Mouse (Mus musculus) hindbrain, embryonic 16.5 days (tissue): ENCODE data around the gene Atp11c. TPM values are rescaled to one million over a fixed set of nuclear protein-coding genes. Genes with fewer than 3 reads are reported as not detected.

ENCODE experiments used
- ATAC-seq: fragments of 200-750 bp; cut with Nextera tagmentation; 2 replicates; pipeline ENCODE4 v1.8.0; 2017; ENCODE audit warnings: moderate TSS enrichment, moderate library complexity
- H3K27ac ChIP-seq: fragments of 300-500 bp; sonication (generic); 2 replicates; pipeline ENCODE4 v1.5.1; 2014; ENCODE audit warnings: low read depth, mild to moderate bottlenecking, control low read depth, low read length, moderate library complexity
- H3K27me3 ChIP-seq: fragments of 300-500 bp; sonication (generic); replicated peaks from 2 replicates; pipeline ENCODE4 v1.6.1; 2014; ENCODE audit warnings: low read length; ENCODE audit not compliant: control insufficient read depth, insufficient read depth
- H3K36me3 ChIP-seq: fragments of 300-500 bp; sonication (generic); 2 replicates; pipeline ENCODE4 v1.6.1; 2014; ENCODE audit warnings: mild to moderate bottlenecking, low read length, moderate library complexity, mixed read lengths; ENCODE audit not compliant: control insufficient read depth, insufficient read depth
- H3K4me1 ChIP-seq: fragments of 300-500 bp; sonication (generic); 2 replicates; pipeline ENCODE4 v1.6.1; 2014; ENCODE audit warnings: low read depth, low read length; ENCODE audit not compliant: control insufficient read depth, insufficient read depth
- H3K4me2 ChIP-seq: fragments of 300-500 bp; sonication (generic); 2 replicates; pipeline ENCODE4 v1.6.1; 2014; ENCODE audit warnings: mild to moderate bottlenecking, low read length, control low read depth, moderate library complexity
- H3K4me3 ChIP-seq: fragments of 300-500 bp; sonication (generic); 2 replicates; pipeline ENCODE4 v1.5.1; 2014; ENCODE audit warnings: mild to moderate bottlenecking, low read length, control low read depth, moderate library complexity
- H3K9ac ChIP-seq: fragments of 300-500 bp; sonication (generic); 2 replicates; pipeline ENCODE4 v1.6.1; 2014; ENCODE audit warnings: low read depth, mild to moderate bottlenecking, control low read depth, low read length, moderate library complexity
- H3K9me3 ChIP-seq: fragments of 300-500 bp; sonication (generic); 2 replicates; pipeline ENCODE4 v1.6.1; 2014; ENCODE audit warnings: mild to moderate bottlenecking, low read length, moderate library complexity; ENCODE audit not compliant: control insufficient read depth
- WGBS: fragments of 180-500 bp; shearing (Covaris S2); extraction: QIAGEN DNeasy Blood & Tissue Kit; methylation state at CpG from one replicate; pipeline ENCODE4 v1.1.7; 2014; 5-methylcytosine and 5-hydroxymethylcytosine counted together
- polyA plus RNA-seq: library from polyadenylated mRNA; unstranded; fragments of >200 nt; fragmentation: Nextera tagmentation; extraction: Ambion mirVana; gene quantifications from 2 replicates; pipeline ENCODE4 v1.2.1, GENCODE M21; 2015

Atp11c gene
- polyA plus RNA-seq, 1 experiment from 2014 or later, result 9.2 TPM

DNA sequence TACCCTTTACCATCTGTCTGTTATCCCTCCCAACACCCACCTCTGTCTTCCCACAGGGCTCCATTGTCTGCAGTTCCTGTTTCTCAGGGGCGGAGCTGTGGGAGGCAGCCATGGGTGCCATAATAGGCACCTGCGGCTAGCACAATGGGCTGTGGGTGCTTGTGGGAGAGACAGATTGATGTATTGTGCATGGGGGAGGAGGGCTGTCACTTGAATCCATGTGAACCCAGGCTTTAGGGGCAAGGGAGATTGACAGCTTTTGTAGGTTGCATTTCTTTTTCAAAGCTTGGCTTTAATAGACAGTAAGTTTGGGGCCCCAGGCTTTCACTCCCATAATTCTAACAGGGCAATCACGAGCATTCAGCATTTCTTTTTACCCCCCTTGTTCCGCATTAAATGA, 48.4 kb downstream of the Atp11c start:
- WGBS, result 34% methylated on average over 4 of the region's 4 CpGs
- ATAC-seq, result no peak
- Histone ChIP-seq H3K27ac (no peak overlapping the region), H3K4me2 (no peak overlapping the region), H3K4me3 (no peak overlapping the region), H3K9ac (no peak overlapping the region), H3K4me1 (no peaks in the 10 kb centered on the region), H3K36me3 (no peaks in the 10 kb centered on the region), H3K9me3 (no peaks in the 10 kb centered on the region), H3K27me3 (no peaks in the 10 kb centered on the region)

- Histone ChIP-seq H3K4me1 (no peaks in the 10 kb centered on the region), H3K4me2 (no peak overlapping the region), H3K36me3 (no peaks in the 10 kb centered on the region), H3K4me3 (no peak overlapping the region), H3K27ac (no peak overlapping the region), H3K9ac (no peak overlapping the region), H3K9me3 (no peaks in the 10 kb centered on the region), H3K27me3 (no peaks in the 10 kb centered on the region)
- ATAC-seq, result no peak
- 44% methylated on average over 1 of the region's 1 CpGs for WGBS
Measured at GRCm38 (mm10) chrX:60542901-60543300, 49.6 kb downstream of the Atp11c start.

GRCm38 (mm10) chrX:60539149-60539548, 53.3 kb downstream of the Atp11c start, which contains the start of gene Gm7073:
Gm7073 (minus strand) TSS chrX:60539249.
- H3K4me3 ChIP-seq, result no peak within 1 kb of the TSS
- H3K9ac ChIP-seq, result no peak within 1 kb of the TSS
- no peaks in the 10 kb centered on the region for H3K9me3 ChIP-seq
- H3K4me2 ChIP-seq, result no peak within 1 kb of the TSS
- no peaks in the 10 kb centered on the region for H3K27me3 ChIP-seq
- ATAC-seq, result no peak
- no peaks in the 10 kb centered on the region for H3K4me1 ChIP-seq
- no peak within 1 kb of the TSS for H3K27ac ChIP-seq
- no peaks in the 10 kb centered on the region for H3K36me3 ChIP-seq

GRCm38 (mm10) chrX:60503995-60504394, 88.5 kb downstream of the Atp11c start:
- H3K4me3 ChIP-seq, result no peak overlapping the region
- no peaks in the 10 kb centered on the region for H3K9me3 ChIP-seq
- H3K27me3 ChIP-seq, result no peaks in the 10 kb centered on the region
- H3K27ac ChIP-seq, result no peak overlapping the region
- no peak overlapping the region for H3K9ac ChIP-seq
- H3K4me1 ChIP-seq, result no peaks in the 10 kb centered on the region
- 0 out of 2 replicates have a peak, but pooled peaks have one; percentile 52 for ATAC-seq
- no peaks in the 10 kb centered on the region for H3K36me3 ChIP-seq
- H3K4me2 ChIP-seq, result no peak overlapping the region

DNA sequence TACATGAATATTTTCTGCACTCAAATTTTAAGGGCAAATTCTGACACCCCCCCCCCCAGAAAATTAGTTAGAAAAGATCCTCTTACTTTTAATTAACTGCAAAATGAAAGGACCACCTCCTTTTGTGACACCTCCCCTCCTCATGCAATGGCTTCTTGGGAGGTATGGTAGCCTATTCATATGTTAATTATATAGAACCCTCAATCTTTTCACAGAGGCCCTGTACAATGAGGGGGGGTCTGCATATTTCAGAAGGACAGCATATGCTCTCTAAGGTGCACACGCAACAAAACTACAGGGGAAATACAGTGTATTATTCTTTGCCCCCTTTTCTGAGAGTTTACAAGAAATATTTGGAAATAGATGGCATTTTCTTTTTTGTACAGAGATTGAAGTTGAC, 94.7 kb downstream of the Atp11c start:
- Histone ChIP-seq H3K9ac (no peak overlapping the region), H3K27ac (no peak overlapping the region), H3K27me3 (no peaks in the 10 kb centered on the region), H3K9me3 (no peaks in the 10 kb centered on the region), H3K4me2 (no peak overlapping the region), H3K4me3 (no peak overlapping the region), H3K36me3 (no peaks in the 10 kb centered on the region), H3K4me1 (no peaks in the 10 kb centered on the region)
- ATAC-seq, result no peak
- 42% methylated on average over 1 of the region's 1 CpGs for WGBS

DNA sequence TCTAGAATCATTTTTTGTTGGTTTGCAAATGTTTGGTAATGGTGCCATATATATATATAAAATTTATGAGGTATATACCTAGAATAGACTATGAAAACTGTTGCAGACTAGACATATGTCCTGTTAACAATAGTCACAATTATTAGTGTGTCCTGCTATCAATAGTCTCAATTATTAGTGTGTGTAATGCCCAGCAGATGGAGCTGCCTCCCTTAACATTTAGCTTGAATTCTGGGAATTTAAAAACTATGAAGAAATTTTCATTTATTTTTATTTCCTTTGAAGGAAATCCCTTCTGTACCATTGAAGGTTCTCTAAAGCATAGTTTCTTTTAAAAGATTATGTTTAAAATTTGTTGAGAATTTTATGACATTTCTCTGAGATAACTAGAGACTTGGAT, 97.2 kb downstream of the Atp11c start:
- Histone ChIP-seq H3K4me1 (no peaks in the 10 kb centered on the region), H3K9me3 (no peaks in the 10 kb centered on the region), H3K4me2 (no peak overlapping the region), H3K9ac (no peak overlapping the region), H3K27me3 (no peaks in the 10 kb centered on the region), H3K27ac (no peak overlapping the region), H3K36me3 (no peaks in the 10 kb centered on the region), H3K4me3 (no peak overlapping the region)
- no peak for ATAC-seq

- no peak overlapping the region for H3K27ac ChIP-seq
- H3K27me3 ChIP-seq, result no peaks in the 10 kb centered on the region
- H3K4me3 ChIP-seq, result no peak overlapping the region
- 14% methylated on average over 2 of the region's 2 CpGs for WGBS
- ATAC-seq, result no peak
- no peaks in the 10 kb centered on the region for H3K4me1 ChIP-seq
- no peaks in the 10 kb centered on the region for H3K9me3 ChIP-seq
- H3K9ac ChIP-seq, result no peak overlapping the region
- no peak overlapping the region for H3K4me2 ChIP-seq
- no peaks in the 10 kb centered on the region for H3K36me3 ChIP-seq
Measured at GRCm38 (mm10) chrX:60463786-60464185, 128.7 kb downstream of the Atp11c start.

GRCm38 (mm10) chrX:60414563-60415111, 177.9 kb downstream of the Atp11c start:
- Histone ChIP-seq H3K9ac (no peak overlapping the region), H3K4me3 (no peak overlapping the region), H3K36me3 (no peaks in the 10 kb centered on the region), H3K27me3 (no peaks in the 10 kb centered on the region), H3K27ac (no peak overlapping the region), H3K4me1 (no peaks in the 10 kb centered on the region), H3K4me2 (no peak overlapping the region), H3K9me3 (no peaks in the 10 kb centered on the region)
- ATAC-seq, result no peak
- 60% methylated on average over 4 of the region's 4 CpGs for WGBS

GRCm38 (mm10) chrX:60405681-60406080, 186.8 kb downstream of the Atp11c start:
- 74% methylated on average over 4 of the region's 4 CpGs for WGBS
- Histone ChIP-seq H3K4me1 (peaks cover 3% of the 10 kb centered on the region; the same call in 1 of the 2 replicates), H3K27me3 (no peaks in the 10 kb centered on the region), H3K27ac (no peak overlapping the region), H3K36me3 (no peaks in the 10 kb centered on the region), H3K9ac (no peak overlapping the region), H3K4me3 (no peak overlapping the region), H3K9me3 (peaks cover 2% of the 10 kb centered on the region; the same call in 1 of the 2 replicates), H3K4me2 (no peak overlapping the region)
- no peak for ATAC-seq

DNA sequence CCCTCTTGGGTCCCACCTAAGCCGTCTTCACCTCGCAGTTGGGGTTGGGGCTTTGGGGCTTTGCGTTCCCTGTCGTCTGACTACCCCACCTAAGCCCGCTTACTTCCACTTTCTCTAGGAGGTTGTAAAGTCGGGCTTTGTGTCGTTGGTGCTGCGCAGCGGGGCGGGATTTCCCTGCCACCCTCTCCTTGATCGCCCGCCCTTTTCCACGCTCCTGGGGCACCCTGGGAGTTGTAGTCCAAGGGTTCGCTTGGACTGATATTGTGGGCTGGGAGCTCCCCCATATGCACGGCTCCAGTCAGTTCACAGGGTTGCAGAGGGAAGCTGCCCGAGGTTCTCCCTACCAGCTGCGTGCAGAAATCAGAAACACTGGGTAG, 187.8 kb downstream of the Atp11c start:
- Histone ChIP-seq H3K36me3 (no peaks in the 10 kb centered on the region), H3K4me3 (peak overlapping the region; percentile 70)
- peak; percentile 98 for ATAC-seq

More for the DNA sequence above, 187.8 kb downstream of the Atp11c start:
- Histone ChIP-seq H3K27ac (peak overlapping the region; percentile 92), H3K9ac (peak overlapping the region; percentile 83), H3K4me2 (peak overlapping the region; percentile 35), H3K4me1 (peaks cover 3% of the 10 kb centered on the region; the same call in 1 of the 2 replicates), H3K27me3 (no peaks in the 10 kb centered on the region), H3K9me3 (peaks cover 2% of the 10 kb centered on the region; the same call in 1 of the 2 replicates)
- 17% methylated on average over 17 of the region's 17 CpGs for WGBS
